Mouse (Mus musculus) CH12.LX (cell line): Measurements from ENCODE around the gene Gns. TPM values are rescaled to one million over a fixed set of nuclear protein-coding genes. Genes with fewer than 3 reads are reported as not detected.

Experiments
- DNase-seq: peaks from one replicate; pipeline ENCODE4 v3.0.0-alpha.2; 2013; ENCODE audit errors: extremely low read depth
- H3K27ac ChIP-seq: 2 replicates; pipeline ENCODE4 v1.5.1; 2012; ENCODE audit warnings: low read depth, mild to moderate bottlenecking, control low read depth, moderate library complexity; ENCODE audit not compliant: insufficient read depth
- H3K27me3 ChIP-seq: replicated peaks from 2 replicates; pipeline ENCODE3; 2012; ENCODE audit warnings: inconsistent platforms
- H3K36me3 ChIP-seq, 2 experiments: replicated peaks in 1 of 2; 2 replicates each; pipeline versions ENCODE3 to v1.6.1; 2012; ENCODE audit warnings: inconsistent platforms in 1 of 2, low read length in 1 of 2, mild to moderate bottlenecking in 1 of 2, mixed read lengths in 1 of 2, moderate library complexity in 1 of 2; ENCODE audit not compliant: control insufficient read depth in 1 of 2, insufficient read depth in 1 of 2
- H3K4me1 ChIP-seq, 2 experiments: 2 replicates each; pipeline ENCODE4 v1.6.1; 2012; ENCODE audit warnings: inconsistent platforms in 1 of 2, moderate library complexity in 1 of 2; ENCODE audit not compliant: insufficient read depth in 2 of 2, control insufficient read depth in 1 of 2
- H3K4me2 ChIP-seq: 2 replicates; pipeline ENCODE4 v1.6.1; 2012; ENCODE audit warnings: low read depth, mild to moderate bottlenecking, control low read depth; ENCODE audit not compliant: poor library complexity, insufficient read depth, severe bottlenecking
- H3K4me3 ChIP-seq, 3 experiments: fragments of 150-350 bp in 1 of 3; sonication (generic) in 1 of 3; replicated peaks in 1 of 3; 2 replicates each; pipeline versions ENCODE3 to v1.5.1; 2011 to 2012; ENCODE audit warnings: low read depth in 2 of 3, low read length in 2 of 3, mild to moderate bottlenecking in 2 of 3, moderate library complexity in 2 of 3, control low read depth in 1 of 3, improper control_type of control experiment in 1 of 3, inconsistent platforms in 1 of 3, mixed read lengths in 1 of 3; ENCODE audit not compliant: poor library complexity in 1 of 3
- H3K79me2 ChIP-seq: replicated peaks from 2 replicates; pipeline ENCODE4 v1.6.1; 2012; ENCODE audit warnings: mild to moderate bottlenecking, moderate library complexity; ENCODE audit not compliant: control insufficient read depth, poor library complexity, insufficient read depth, severe bottlenecking; ENCODE audit errors: extremely low read depth
- H3K9ac ChIP-seq: 2 replicates; pipeline ENCODE4 v1.6.1; 2012; ENCODE audit warnings: low read depth, mild to moderate bottlenecking, control low read depth, moderate library complexity; ENCODE audit not compliant: insufficient read depth
- H3K9me3 ChIP-seq: replicated peaks from 2 replicates; pipeline ENCODE3; 2012; ENCODE audit warnings: low read length, inconsistent platforms, mixed read lengths
- CHD1 ChIP-seq: IDR thresholded peaks from 2 replicates; pipeline ENCODE4 v1.6.1; 2012; ENCODE audit warnings: low read depth, low read length, improper control_type of control experiment, inconsistent platforms
- CHD2 ChIP-seq: IDR thresholded peaks from 2 replicates; pipeline ENCODE4 v1.6.1; 2011; ENCODE audit warnings: low read length, improper control_type of control experiment
- CTCF ChIP-seq, 2 experiments: IDR thresholded peaks in 1 of 2; conservative IDR thresholded peaks in 1 of 2; 2 replicates each; pipeline ENCODE4 v1.5.1; 2011 to 2012; ENCODE audit warnings: low read depth in 2 of 2, low read length in 2 of 2, improper control_type of control experiment in 1 of 2, inconsistent platforms in 1 of 2, mild to moderate bottlenecking in 1 of 2, moderate library complexity in 1 of 2
- E2F4 ChIP-seq: IDR thresholded peaks from 2 replicates; pipeline ENCODE4 v1.6.1; 2011; ENCODE audit warnings: low read depth, low read length, improper control_type of control experiment; ENCODE audit not compliant: insufficient replicate concordance
- ELF1 ChIP-seq: IDR thresholded peaks from 2 replicates; pipeline ENCODE4 v1.6.1; 2014; ENCODE audit warnings: low read depth, mild to moderate bottlenecking, inconsistent platforms, low read length, improper control_type of control experiment
- ETS1 ChIP-seq: conservative IDR thresholded peaks from 2 replicates; pipeline ENCODE4 v1.6.1; 2012; ENCODE audit warnings: low read depth, mild to moderate bottlenecking, inconsistent platforms, low read length, improper control_type of control experiment, moderate library complexity
- HCFC1 ChIP-seq: IDR thresholded peaks from 2 replicates; pipeline ENCODE4 v1.6.1; 2012; ENCODE audit warnings: low read depth, mild to moderate bottlenecking, inconsistent platforms, low read length, improper control_type of control experiment
- KAT2A ChIP-seq: IDR thresholded peaks from 2 replicates; pipeline ENCODE4 v1.6.1; 2012; ENCODE audit warnings: low read length, improper control_type of control experiment, inconsistent platforms; ENCODE audit not compliant: insufficient replicate concordance
- MEF2A ChIP-seq: IDR thresholded peaks from 2 replicates; pipeline ENCODE4 v1.6.1; 2014; ENCODE audit warnings: low read depth, mild to moderate bottlenecking, inconsistent platforms, low read length, improper control_type of control experiment, borderline replicate concordance
- NRF1 ChIP-seq: IDR thresholded peaks from 2 replicates; pipeline ENCODE4 v1.6.1; 2014; ENCODE audit warnings: low read depth, mild to moderate bottlenecking, inconsistent platforms, low read length, improper control_type of control experiment, moderate library complexity
- PAX5 ChIP-seq: IDR thresholded peaks from 2 replicates; pipeline ENCODE4 v1.6.1; 2012; ENCODE audit warnings: low read length, inconsistent platforms, mixed read lengths
- POLR2AphosphoS2 ChIP-seq: IDR thresholded peaks from 2 replicates; pipeline ENCODE4 v1.6.1; 2011; ENCODE audit warnings: low read depth, low read length, improper control_type of control experiment
- RAD21 ChIP-seq: IDR thresholded peaks from 2 replicates; pipeline ENCODE4 v1.6.1; 2011; ENCODE audit warnings: low read depth, mild to moderate bottlenecking, low read length, improper control_type of control experiment, moderate library complexity
- RCOR1 ChIP-seq: conservative IDR thresholded peaks from 2 replicates; pipeline ENCODE4 v1.6.1; 2012; ENCODE audit warnings: low read depth, mild to moderate bottlenecking, inconsistent platforms, low read length, improper control_type of control experiment
- SIN3A ChIP-seq: IDR thresholded peaks from 2 replicates; pipeline ENCODE4 v1.6.1; 2012; ENCODE audit warnings: low read length, improper control_type of control experiment, inconsistent platforms
- SMC3 ChIP-seq: IDR thresholded peaks from 2 replicates; pipeline ENCODE4 v1.6.1; 2011; ENCODE audit warnings: low read depth, low read length, improper control_type of control experiment
- TBP ChIP-seq: conservative IDR thresholded peaks from 2 replicates; pipeline ENCODE4 v1.6.1; 2011; ENCODE audit warnings: low read depth, low read length, improper control_type of control experiment
- ZKSCAN1 ChIP-seq: IDR thresholded peaks from 2 replicates; pipeline ENCODE4 v1.6.1; 2012; ENCODE audit warnings: low read depth, inconsistent platforms, low read length, improper control_type of control experiment, borderline replicate concordance
- ZMIZ1 ChIP-seq: IDR thresholded peaks from 2 replicates; pipeline ENCODE4 v1.6.1; 2012; ENCODE audit warnings: low read depth, mild to moderate bottlenecking, inconsistent platforms, low read length, improper control_type of control experiment
- ZNF384 ChIP-seq: IDR thresholded peaks from 2 replicates; pipeline ENCODE4 v1.6.1; 2012; ENCODE audit warnings: low read depth, low read length, improper control_type of control experiment, inconsistent platforms
- dilution Hi-C: fragments of 300-500 bp; cut with MboI; formaldehyde crosslinking; loops from 2 replicates; pipeline ENCODE4 v1.14.3; 2020; ENCODE audit warnings: low sequenced_read_pairs; ENCODE audit not compliant: extremely low pct_unique_long_range_greater_than_20kb, extremely low pct_ligation_motif_present
- in situ Hi-C: fragments of 300-500 bp; cut with MboI; formaldehyde crosslinking; loops from 3 replicates; pipeline ENCODE4 v1.14.3; 2019; ENCODE audit warnings: low sequenced_read_pairs, low pct_ligation_motif_present, low pct_unique_long_range_greater_than_20kb, mixed read lengths
- polyA plus RNA-seq: library from polyadenylated mRNA; unstranded; fragments of >175 nt; gene quantifications from 2 replicates; pipeline ENCODE4 v1.2.1, GENCODE M21; 2012; ENCODE audit warnings: low read depth; ENCODE audit not compliant: insufficient read length
- total RNA-seq, 2 experiments: library from RNA; depleted of rRNA; stranded (reverse); fragments of 300-350 nt in 1 of 2; fragments of >200 nt in 1 of 2; gene quantifications; 2 replicates each; pipeline ENCODE4 v1.2.3; 2012 to 2014

Gene Gns
- total and polyA plus RNA-seq, 3 experiments: 28.7 to 104 (median 58.2) TPM

- in situ Hi-C loops: no loop called here
- Histone ChIP-seq H3K4me1 (no peaks in the 10 kb centered on the region), H3K9ac (no peak overlapping the region), H3K4me2 (no peak overlapping the region), H3K4me3 (no peak overlapping the region), H3K27ac (no peak overlapping the region), H3K36me3 (peaks cover 67 to 75% of the 10 kb centered on the region in 2 experiments), H3K79me2 (no peaks in the 10 kb centered on the region), H3K27me3 (no peaks in the 10 kb centered on the region), H3K9me3 (no peaks in the 10 kb centered on the region)
- dilution Hi-C loops: no loop called here
- DNase-seq: no peak
- TF ChIP-seq CTCF (conservative IDR thresholded peaks at IDR 0.05 in 1 of 2, IDR thresholded peaks at IDR 0.05 in 1 of 2; ENCODE audit: low read depth in 2 of 2, low read length in 2 of 2): no peak
- TF ChIP-seq SMC3: no peak
- no peak for TF ChIP-seq HCFC1
- TF ChIP-seq TBP: no peak
- TF ChIP-seq NRF1: no peak
- TF ChIP-seq ELF1: no peak
- no peak for TF ChIP-seq KAT2A
- no peak for TF ChIP-seq RAD21
- no peak for TF ChIP-seq ZKSCAN1
- TF ChIP-seq CHD2: no peak
- no peak for TF ChIP-seq PAX5
- no peak for TF ChIP-seq CHD1
- TF ChIP-seq ZNF384: no peak
- no peak for TF ChIP-seq ZMIZ1
- TF ChIP-seq RCOR1: no peak
- TF ChIP-seq POLR2AphosphoS2: no peak
- no peak for TF ChIP-seq E2F4
- no peak for TF ChIP-seq SIN3A
- no peak for TF ChIP-seq ETS1
- TF ChIP-seq MEF2A: no peak
These were observed 30.0 kb downstream of the Gns start for GRCm38 (mm10) chr10:121394789-121395325.

DNA sequence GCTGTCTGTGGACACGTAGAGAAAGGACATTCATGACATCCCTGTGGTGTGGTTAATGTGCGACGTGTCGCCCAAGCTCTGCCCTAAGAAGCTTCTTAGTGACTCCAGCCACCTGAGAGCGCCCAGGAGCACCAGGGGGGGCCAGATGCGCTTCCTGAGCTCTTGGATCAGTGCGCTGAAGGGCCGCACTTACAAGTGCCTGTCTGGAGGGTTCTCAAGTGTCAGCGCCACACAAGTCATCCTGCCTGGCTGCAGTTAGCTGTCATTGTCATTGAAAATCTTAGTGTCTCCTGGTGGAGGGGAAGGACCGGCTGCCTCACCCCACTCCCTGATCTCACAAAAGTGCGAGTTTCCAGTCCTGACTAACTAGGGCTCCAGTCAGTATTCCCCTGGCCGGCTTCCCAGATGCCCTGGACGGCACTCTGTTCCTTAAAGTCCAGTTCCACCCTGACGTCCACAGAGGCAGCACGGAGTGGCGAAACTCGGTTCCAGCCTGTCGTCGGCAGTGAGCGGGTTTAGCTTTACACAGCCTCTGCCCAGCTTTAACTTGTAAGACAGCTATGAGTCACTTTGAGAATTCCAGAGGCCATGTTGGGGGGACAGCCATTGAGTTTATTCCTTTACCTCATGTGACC is 30.8 kb downstream of the Gns start:
- Histone ChIP-seq H3K9ac (no peak overlapping the region), H3K27me3 (no peaks in the 10 kb centered on the region), H3K79me2 (no peaks in the 10 kb centered on the region), H3K9me3 (no peaks in the 10 kb centered on the region), H3K36me3 (peaks cover 59 to 67% of the 10 kb centered on the region in 2 experiments), H3K4me3 (no peak overlapping the region), H3K4me1 (no peaks in the 10 kb centered on the region), H3K27ac (no peak overlapping the region), H3K4me2 (no peak overlapping the region)
- in situ Hi-C loops: no loop called here
- TF ChIP-seq ZMIZ1: no peak
- DNase-seq: no peak
- dilution Hi-C loops: no loop called here
